Mouse (Mus musculus) myocyte (in vitro differentiated cells): ENCODE measurements at regions not wholly inside any gene's neighbourhood (a gene's known extent, or its start where the extent isn't known, plus 50 kb on each side); places are given as distances from the start of the nearest gene placed in this dataset.

Experiments
- MAX ChIP-seq: IDR thresholded peaks from one replicate; pipeline ENCODE4 v1.6.1; 2011; ENCODE audit warnings: low read depth, mild to moderate bottlenecking, control low read depth
- MYOG ChIP-seq, 3 experiments: IDR thresholded peaks; one replicate each; pipeline ENCODE4 v1.6.1; 2011; ENCODE audit warnings: control low read depth in 2 of 3, low read depth in 2 of 3, mild to moderate bottlenecking in 2 of 3; ENCODE audit not compliant: insufficient read length in 2 of 3, control insufficient read depth in 1 of 3, insufficient read depth in 1 of 3
- POLR2A ChIP-seq: IDR thresholded peaks from one replicate; pipeline ENCODE4 v1.6.1; 2011; ENCODE audit warnings: low read depth, mild to moderate bottlenecking, control low read depth, moderate library complexity; ENCODE audit not compliant: insufficient read length
- TCF3 ChIP-seq: IDR thresholded peaks from one replicate; pipeline ENCODE4 v1.6.1; 2011; ENCODE audit warnings: low read depth, control low read depth; ENCODE audit not compliant: insufficient read length
- USF1 ChIP-seq: IDR thresholded peaks from one replicate; pipeline ENCODE4 v1.6.1; 2011; ENCODE audit warnings: low read depth, mild to moderate bottlenecking, control low read depth, moderate library complexity

DNA sequence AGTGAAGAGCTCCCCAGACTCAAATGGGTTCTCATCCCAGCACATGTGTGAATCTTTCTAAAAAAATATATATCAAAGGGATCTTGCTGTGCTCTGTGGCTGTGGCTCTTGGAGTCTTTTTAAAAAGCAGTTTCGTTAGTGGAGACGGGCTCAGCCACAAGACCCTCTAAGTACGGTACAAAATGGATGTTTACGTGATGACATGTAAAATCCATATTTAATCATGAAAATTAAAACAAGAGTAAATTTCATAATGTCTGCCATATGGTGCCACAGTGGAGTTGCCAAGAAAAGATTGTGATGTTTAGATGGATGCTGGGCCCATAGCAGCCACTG is 161.1 kb downstream of the Thbs2 start:
- TF ChIP-seq POLR2A (no peak), USF1 (no peak), TCF3 (no peak), MYOG (IDR thresholded peaks at IDR 0.05; ENCODE audit: control insufficient read depth in 1 of 3, insufficient read depth in 1 of 3, insufficient read length in 2 of 3, low read depth in 2 of 3) (no peak), MAX (no peak)
